Mouse (Mus musculus): ENCODE measurements around the gene Serpina1f. TPM values are rescaled to one million over a fixed set of nuclear protein-coding genes. Genes with fewer than 3 reads are reported as not detected.
"Not testable (repeated sequence)": the region's sequence is repeated elsewhere in the genome, so short reads cannot be mapped to it uniquely, and the experiment has no call there.

Gene Serpina1f
- polyA plus RNA-seq, 1 experiment from 2014 or later: 0.18 TPM

DNA sequence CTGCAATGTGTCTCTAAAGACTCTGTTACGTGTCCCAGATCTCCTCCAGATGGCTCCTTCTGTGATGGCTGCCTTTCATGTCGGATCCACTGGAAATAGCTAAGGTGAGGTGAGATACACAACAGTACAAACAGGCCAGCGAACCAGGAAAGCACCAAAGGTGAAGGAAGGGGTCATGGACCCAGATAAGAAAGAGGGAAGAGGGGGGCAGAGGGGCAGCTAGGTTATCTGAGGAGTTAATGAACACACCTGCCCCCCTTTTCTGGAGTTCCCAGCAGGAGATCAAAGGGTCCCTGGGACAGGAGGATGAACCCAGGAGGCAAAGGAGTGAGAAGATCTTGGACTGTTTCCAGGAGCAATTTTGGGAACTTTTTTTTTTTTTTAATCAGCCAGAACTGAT lies 9.9 kb downstream of the Serpina1f start:
- no peak overlapping the region for H3K9ac ChIP-seq (ENCODE audit: low read depth, low read length)
- no peaks in the 10 kb centered on the region for H3K36me3 ChIP-seq (ENCODE audit: control insufficient read depth, insufficient read depth)
- H3K27me3 ChIP-seq (replicated peaks; ENCODE audit: control insufficient read depth, insufficient read depth, low read length): no peaks in the 10 kb centered on the region
- H3K4me3 ChIP-seq (ENCODE audit: low read depth, low read length): no peak overlapping the region
- no peak overlapping the region for H3K4me2 ChIP-seq (replicated peaks; ENCODE audit: low read depth)
- no peaks in the 10 kb centered on the region for H3K9me3 ChIP-seq (ENCODE audit: control insufficient read depth)
- ATAC-seq: no peak
- no peak overlapping the region for H3K27ac ChIP-seq (ENCODE audit: low read depth, low read length)
- WGBS: 36% methylated on average over 3 of the region's 3 CpGs
- TF ChIP-seq CTCF (IDR thresholded peaks at IDR 0.05; ENCODE audit: low read depth): no peak
- no peaks in the 10 kb centered on the region for H3K4me1 ChIP-seq (replicated peaks; ENCODE audit: control insufficient read depth, insufficient read depth, low read length)

DNA sequence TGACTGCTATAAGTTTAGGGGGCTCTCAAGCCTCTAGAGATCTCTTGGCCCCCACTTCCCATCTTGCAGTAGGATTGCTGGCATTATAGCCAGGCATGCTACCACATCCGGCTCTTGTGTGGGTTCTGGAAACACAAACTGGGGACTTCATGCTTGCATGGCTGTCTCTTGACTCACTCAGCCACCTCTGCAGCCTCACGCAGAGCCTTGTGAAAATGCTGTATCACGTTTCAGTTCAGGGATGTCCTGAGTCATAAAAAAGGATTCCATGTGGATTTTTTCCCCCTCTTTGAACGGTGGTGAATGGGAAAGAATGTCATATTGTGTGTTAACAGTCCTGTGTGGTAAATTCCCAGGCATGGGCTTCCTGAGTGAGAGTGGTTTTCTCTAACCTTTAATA lies 11.6 kb downstream of the Serpina1f start:
- no peak overlapping the region for H3K9ac ChIP-seq (ENCODE audit: low read depth, low read length)
- no peaks in the 10 kb centered on the region for H3K27me3 ChIP-seq (replicated peaks; ENCODE audit: control insufficient read depth, insufficient read depth, low read length)
- H3K27ac ChIP-seq (ENCODE audit: low read depth, low read length): no peak overlapping the region
- ATAC-seq: no peak
- H3K9me3 ChIP-seq (ENCODE audit: control insufficient read depth): no peaks in the 10 kb centered on the region
- no peak overlapping the region for H3K4me2 ChIP-seq (replicated peaks; ENCODE audit: low read depth)
- no peak overlapping the region for H3K4me3 ChIP-seq (ENCODE audit: low read depth, low read length)
- H3K36me3 ChIP-seq (ENCODE audit: control insufficient read depth, insufficient read depth): no peaks in the 10 kb centered on the region
- no peak for TF ChIP-seq CTCF (IDR thresholded peaks at IDR 0.05; ENCODE audit: low read depth)
- WGBS: 38% methylated on average over 4 of the region's 4 CpGs
- no peaks in the 10 kb centered on the region for H3K4me1 ChIP-seq (replicated peaks; ENCODE audit: control insufficient read depth, insufficient read depth, low read length)

- Histone ChIP-seq H3K4me3 (ENCODE audit: low read depth, low read length) (no peak overlapping the region), H3K27ac (ENCODE audit: low read depth, low read length) (no peak overlapping the region), H3K9me3 (ENCODE audit: control insufficient read depth) (no peaks in the 10 kb centered on the region), H3K9ac (ENCODE audit: low read depth, low read length) (no peak overlapping the region), H3K4me2 (replicated peaks; ENCODE audit: low read depth) (no peak overlapping the region), H3K27me3 (replicated peaks; ENCODE audit: control insufficient read depth, insufficient read depth, low read length) (no peaks in the 10 kb centered on the region), H3K36me3 (ENCODE audit: control insufficient read depth, insufficient read depth) (no peaks in the 10 kb centered on the region), H3K4me1 (replicated peaks; ENCODE audit: control insufficient read depth, insufficient read depth, low read length) (no peaks in the 10 kb centered on the region)
- ATAC-seq: no peak
- 30% methylated on average over 2 of the region's 2 CpGs for WGBS
- no peak for TF ChIP-seq CTCF (IDR thresholded peaks at IDR 0.05; ENCODE audit: low read depth)
Observed at GRCm38 (mm10) chr12:103681739-103682138, 13.6 kb downstream of the Serpina1f start.

DNA sequence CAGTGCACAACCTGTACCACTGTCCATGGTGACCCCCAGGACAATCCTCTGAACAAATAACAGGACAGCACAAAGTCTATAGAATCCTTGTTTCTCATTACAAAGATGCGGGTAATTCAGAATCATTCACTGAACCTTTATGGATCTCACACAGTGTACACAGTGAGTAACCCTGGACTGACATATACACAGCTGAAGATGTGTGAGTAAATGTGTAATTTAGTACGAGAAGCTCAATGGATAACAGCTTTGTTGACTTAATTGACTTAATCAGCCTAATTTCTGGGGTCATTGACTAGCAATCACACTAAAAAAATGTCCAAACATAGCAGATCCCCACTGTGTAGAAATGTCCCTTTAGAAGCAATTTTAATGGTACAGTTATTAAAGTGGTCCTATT lies 14.2 kb downstream of the Serpina1f start:
- no peak for ATAC-seq
- no peaks in the 10 kb centered on the region for H3K27me3 ChIP-seq (replicated peaks; ENCODE audit: control insufficient read depth, insufficient read depth, low read length)
- H3K27ac ChIP-seq (ENCODE audit: low read depth, low read length): no peak overlapping the region
- H3K4me2 ChIP-seq (replicated peaks; ENCODE audit: low read depth): no peak overlapping the region
- H3K9ac ChIP-seq (ENCODE audit: low read depth, low read length): no peak overlapping the region
- H3K4me3 ChIP-seq (ENCODE audit: low read depth, low read length): no peak overlapping the region
- no peaks in the 10 kb centered on the region for H3K4me1 ChIP-seq (replicated peaks; ENCODE audit: control insufficient read depth, insufficient read depth, low read length)
- H3K36me3 ChIP-seq (ENCODE audit: control insufficient read depth, insufficient read depth): no peaks in the 10 kb centered on the region
- no peak for TF ChIP-seq CTCF (IDR thresholded peaks at IDR 0.05; ENCODE audit: low read depth)
- WGBS: 40% methylated on average over 2 of the region's 2 CpGs
- H3K9me3 ChIP-seq (ENCODE audit: control insufficient read depth): no peaks in the 10 kb centered on the region

GRCm38 (mm10) chr12:103679853-103680252 lies 15.5 kb downstream of the Serpina1f start:
- WGBS: 100% methylated on average over 1 of the region's 1 CpGs
- H3K36me3 ChIP-seq (ENCODE audit: control insufficient read depth, insufficient read depth); H3K9ac ChIP-seq (ENCODE audit: low read depth, low read length); H3K4me2 ChIP-seq (replicated peaks; ENCODE audit: low read depth); H3K27me3 ChIP-seq (replicated peaks; ENCODE audit: control insufficient read depth, insufficient read depth, low read length); H3K9me3 ChIP-seq (ENCODE audit: control insufficient read depth); ATAC-seq; H3K4me1 ChIP-seq (replicated peaks; ENCODE audit: control insufficient read depth, insufficient read depth, low read length); H3K27ac ChIP-seq (ENCODE audit: low read depth, low read length); H3K4me3 ChIP-seq (ENCODE audit: low read depth, low read length): not testable (repeated sequence)

GRCm38 (mm10) chr12:103676039-103676438 lies 19.3 kb downstream of the Serpina1f start, which contains the start of gene Serpina16:
Gene Serpina16 (minus strand): TSS chr12:103676139.
- no peaks in the 10 kb centered on the region for H3K36me3 ChIP-seq (ENCODE audit: control insufficient read depth, insufficient read depth)
- ATAC-seq: no peak
- H3K4me1 ChIP-seq (replicated peaks; ENCODE audit: control insufficient read depth, insufficient read depth, low read length): no peaks in the 10 kb centered on the region
- TF ChIP-seq CTCF (IDR thresholded peaks at IDR 0.05; ENCODE audit: low read depth): no peak
- no peak within 1 kb of the TSS for H3K4me2 ChIP-seq (replicated peaks; ENCODE audit: low read depth)
- H3K27ac ChIP-seq (ENCODE audit: low read depth, low read length): no peak within 1 kb of the TSS
- H3K4me3 ChIP-seq (ENCODE audit: low read depth, low read length): no peak within 1 kb of the TSS
- H3K27me3 ChIP-seq (replicated peaks; ENCODE audit: control insufficient read depth, insufficient read depth, low read length): no peaks in the 10 kb centered on the region
- no peak within 1 kb of the TSS for H3K9ac ChIP-seq (ENCODE audit: low read depth, low read length)
- 100% methylated on average over 1 of the region's 1 CpGs for WGBS
- no peaks in the 10 kb centered on the region for H3K9me3 ChIP-seq (ENCODE audit: control insufficient read depth)

GRCm38 (mm10) chr12:103673179-103673578 lies 22.1 kb downstream of the Serpina1f start:
- ATAC-seq: no peak

More at GRCm38 (mm10) chr12:103673179-103673578, 22.1 kb downstream of the Serpina1f start:
- Histone ChIP-seq H3K9ac (ENCODE audit: low read depth, low read length) (no peak overlapping the region), H3K36me3 (ENCODE audit: control insufficient read depth, insufficient read depth) (no peaks in the 10 kb centered on the region), H3K4me2 (replicated peaks; ENCODE audit: low read depth) (no peak overlapping the region), H3K9me3 (ENCODE audit: control insufficient read depth) (no peaks in the 10 kb centered on the region), H3K4me3 (ENCODE audit: low read depth, low read length) (no peak overlapping the region), H3K27me3 (replicated peaks; ENCODE audit: control insufficient read depth, insufficient read depth, low read length) (no peaks in the 10 kb centered on the region), H3K27ac (ENCODE audit: low read depth, low read length) (no peak overlapping the region), H3K4me1 (replicated peaks; ENCODE audit: control insufficient read depth, insufficient read depth, low read length) (no peaks in the 10 kb centered on the region)
- TF ChIP-seq CTCF (IDR thresholded peaks at IDR 0.05; ENCODE audit: low read depth): no peak
- 43% methylated on average over 2 of the region's 2 CpGs for WGBS

Data from intestine, postnatal 0 days (tissue).